Mouse (Mus musculus) hindbrain, embryonic 12.5 days (tissue): ENCODE measurements at regions not wholly inside any gene's neighbourhood (a gene's known extent, or its start where the extent isn't known, plus 50 kb on each side); places are given as distances from the start of the nearest gene placed in this dataset.

ENCODE experiments used
- ATAC-seq: fragments of 200-750 bp; cut with Nextera tagmentation; 2 replicates; pipeline ENCODE4 v1.8.0; 2017; ENCODE audit warnings: moderate TSS enrichment; ENCODE audit not compliant: low FRiP score
- H3K27ac ChIP-seq: fragments of 300-500 bp; sonication (generic); 2 replicates; pipeline ENCODE4 v1.5.1; 2016; ENCODE audit warnings: mild to moderate bottlenecking
- H3K27me3 ChIP-seq: fragments of 300-500 bp; sonication (generic); 2 replicates; pipeline ENCODE4 v1.6.1; 2016; ENCODE audit warnings: mild to moderate bottlenecking
- H3K36me3 ChIP-seq: fragments of 300-500 bp; sonication (generic); 2 replicates; pipeline ENCODE4 v1.6.1; 2016; ENCODE audit warnings: mild to moderate bottlenecking
- H3K4me1 ChIP-seq: fragments of 300-500 bp; sonication (generic); 2 replicates; pipeline ENCODE4 v1.6.1; 2016
- H3K4me2 ChIP-seq: fragments of 300-500 bp; sonication (generic); replicated peaks from 2 replicates; pipeline ENCODE4 v1.6.1; 2016; ENCODE audit warnings: mild to moderate bottlenecking
- H3K4me3 ChIP-seq: fragments of 300-500 bp; sonication (generic); 2 replicates; pipeline ENCODE4 v1.5.1; 2016; ENCODE audit warnings: mild to moderate bottlenecking
- H3K9ac ChIP-seq: fragments of 300-500 bp; sonication (generic); 2 replicates; pipeline ENCODE4 v1.6.1; 2016; ENCODE audit warnings: mild to moderate bottlenecking, moderate library complexity
- H3K9me3 ChIP-seq: fragments of 300-500 bp; sonication (generic); replicated peaks from 2 replicates; pipeline ENCODE4 v1.6.1; 2016; ENCODE audit warnings: mild to moderate bottlenecking
- WGBS: fragments of 180-500 bp; shearing (Covaris S2); methylation state at CpG from one replicate; pipeline ENCODE4 v1.1.7; 2016; 5-methylcytosine and 5-hydroxymethylcytosine counted together

GRCm38 (mm10) chr1:168012069-168012468 lies 323.0 kb downstream of the Lmx1a start:
- 93% methylated on average over 4 of the region's 4 CpGs for WGBS
- H3K9ac ChIP-seq = no peak overlapping the region

DNA sequence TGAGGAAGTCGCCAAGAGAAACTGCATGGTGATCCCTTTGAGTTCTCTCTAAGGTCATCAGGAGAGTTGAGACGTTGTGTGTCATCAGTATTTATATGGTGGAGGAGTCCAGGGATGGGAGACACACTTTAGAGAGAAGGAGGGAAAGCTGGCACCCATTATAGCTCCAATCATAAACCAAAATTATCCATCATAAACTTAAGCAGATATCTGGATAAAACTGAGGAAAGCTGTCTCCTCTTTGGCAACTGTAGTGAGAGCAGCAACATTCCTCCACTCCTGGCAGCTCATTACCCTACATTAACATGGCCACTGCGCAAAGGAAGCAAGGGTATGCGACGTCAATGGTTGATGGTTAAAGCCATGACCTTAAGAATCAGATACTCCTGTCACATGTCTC lies 323.6 kb downstream of the Lmx1a start:
- no peaks in the 10 kb centered on the region for H3K4me1 ChIP-seq
- no peaks in the 10 kb centered on the region for H3K36me3 ChIP-seq
- no peak overlapping the region for H3K27ac ChIP-seq
- 92% methylated on average over 5 of the region's 5 CpGs for WGBS
- no peak for ATAC-seq
- H3K9ac ChIP-seq = no peak overlapping the region
- no peaks in the 10 kb centered on the region for H3K9me3 ChIP-seq
- H3K4me3 ChIP-seq = no peak overlapping the region
- H3K27me3 ChIP-seq = no peaks in the 10 kb centered on the region
- no peak overlapping the region for H3K4me2 ChIP-seq

More at GRCm38 (mm10) chr1:168012069-168012468, 323.0 kb downstream of the Lmx1a start:
- Histone ChIP-seq H3K27ac (no peak overlapping the region), H3K4me2 (no peak overlapping the region), H3K4me1 (no peaks in the 10 kb centered on the region), H3K9me3 (no peaks in the 10 kb centered on the region), H3K36me3 (no peaks in the 10 kb centered on the region), H3K4me3 (no peak overlapping the region), H3K27me3 (no peaks in the 10 kb centered on the region)
- no peak for ATAC-seq

DNA sequence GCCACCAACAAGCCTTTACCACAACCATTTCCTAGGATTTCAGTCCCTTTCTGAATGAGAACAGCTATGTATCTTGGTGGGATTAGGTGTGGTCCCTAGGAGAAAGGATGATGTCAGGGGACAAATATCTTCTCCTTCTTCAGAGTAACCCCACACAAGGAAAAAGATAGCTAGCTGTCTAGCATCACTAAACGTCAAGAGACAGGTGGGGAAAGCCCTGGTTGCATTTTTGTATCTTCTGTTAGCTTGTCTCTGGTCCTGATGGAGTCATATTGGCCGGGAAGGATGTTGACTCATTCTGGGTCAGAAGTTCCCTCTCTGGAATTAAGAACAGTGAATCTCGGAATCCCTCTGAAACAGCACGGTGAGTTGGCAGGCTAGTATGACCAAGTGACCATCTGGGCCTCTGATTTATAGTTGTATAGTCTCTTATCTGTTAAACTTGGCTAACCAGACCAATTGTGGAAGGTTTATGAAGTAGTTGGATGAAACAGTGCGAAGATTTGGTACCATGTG lies 327.4 kb downstream of the Lmx1a start:
- Histone ChIP-seq H3K9me3 (no peaks in the 10 kb centered on the region), H3K9ac (no peak overlapping the region), H3K27ac (no peak overlapping the region), H3K4me3 (no peak overlapping the region), H3K27me3 (no peaks in the 10 kb centered on the region), H3K4me1 (no peaks in the 10 kb centered on the region), H3K4me2 (no peak overlapping the region), H3K36me3 (no peaks in the 10 kb centered on the region)
- no peak for ATAC-seq
- 90% methylated on average over 5 of the region's 5 CpGs for WGBS

GRCm38 (mm10) chr1:168026481-168026880 lies 337.4 kb downstream of the Lmx1a start:
- no peaks in the 10 kb centered on the region for H3K36me3 ChIP-seq
- H3K4me2 ChIP-seq = no peak overlapping the region
- H3K27me3 ChIP-seq = no peaks in the 10 kb centered on the region
- WGBS = 71% methylated on average over 3 of the region's 3 CpGs
- no peak for ATAC-seq
- no peaks in the 10 kb centered on the region for H3K9me3 ChIP-seq
- H3K4me1 ChIP-seq = no peaks in the 10 kb centered on the region
- no peak overlapping the region for H3K9ac ChIP-seq
- no peak overlapping the region for H3K27ac ChIP-seq
- no peak overlapping the region for H3K4me3 ChIP-seq

DNA sequence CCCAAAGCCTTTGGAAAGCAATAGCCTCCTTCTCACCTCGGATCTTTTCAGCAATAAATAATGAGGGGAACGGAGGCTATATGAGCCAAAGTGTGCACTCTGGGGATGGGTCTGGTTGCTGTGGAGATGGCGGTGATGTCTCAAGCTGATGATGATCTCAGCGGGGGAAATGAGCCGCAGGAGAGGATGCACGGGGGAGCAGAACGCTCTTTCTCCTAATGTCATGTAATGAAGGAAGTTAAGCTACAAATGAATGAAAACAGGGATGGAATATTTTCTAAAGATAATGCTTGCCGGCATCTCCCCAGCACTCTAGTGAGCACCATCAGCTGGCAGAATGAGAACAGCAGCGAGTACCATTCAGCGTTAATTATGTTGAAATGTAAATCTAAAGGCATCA lies 355.7 kb downstream of the Lmx1a start:
- Histone ChIP-seq H3K27ac (peak overlapping the region; percentile 66), H3K27me3 (no peaks in the 10 kb centered on the region), H3K36me3 (no peaks in the 10 kb centered on the region), H3K9ac (no peak overlapping the region), H3K4me3 (no peak overlapping the region), H3K4me2 (peak overlapping the region; percentile 30), H3K9me3 (no peaks in the 10 kb centered on the region), H3K4me1 (peaks cover 31% of the 10 kb centered on the region)
- 41% methylated on average over 10 of the region's 10 CpGs for WGBS
- peak; percentile 33 for ATAC-seq

DNA sequence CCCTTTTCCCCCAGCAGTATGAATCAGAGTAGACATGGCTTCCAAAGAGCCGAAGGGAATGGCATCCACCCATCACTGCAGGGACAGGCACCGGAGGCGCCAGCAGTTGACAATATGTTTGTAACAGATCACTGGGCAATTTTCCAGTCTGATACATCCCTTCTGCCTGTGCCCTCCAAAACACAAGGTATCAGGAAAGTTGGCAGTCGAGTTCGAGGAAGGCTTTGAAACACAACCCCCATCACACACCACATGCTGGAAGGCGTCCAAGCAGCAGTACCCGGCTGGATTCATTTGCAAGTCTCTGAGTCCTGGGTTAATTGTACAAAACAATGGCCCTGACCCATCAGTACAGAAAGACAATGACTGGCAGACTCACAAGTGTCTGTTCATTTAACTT lies 357.3 kb downstream of the Lmx1a start:
- peak overlapping the region; percentile 66 for H3K27ac ChIP-seq
- H3K4me1 ChIP-seq = peaks cover 31% of the 10 kb centered on the region
- no peaks in the 10 kb centered on the region for H3K36me3 ChIP-seq
- no peak overlapping the region for H3K4me3 ChIP-seq
- WGBS = 49% methylated on average over 7 of the region's 7 CpGs
- H3K27me3 ChIP-seq = no peaks in the 10 kb centered on the region
- no peaks in the 10 kb centered on the region for H3K9me3 ChIP-seq
- peak; percentile 90 for ATAC-seq
- H3K9ac ChIP-seq = no peak overlapping the region
- H3K4me2 ChIP-seq = no peak overlapping the region

GRCm38 (mm10) chr1:168046749-168047148 lies 357.7 kb downstream of the Lmx1a start:
- peak; percentile 52 for ATAC-seq
- H3K27me3 ChIP-seq = no peaks in the 10 kb centered on the region
- no peak overlapping the region for H3K4me3 ChIP-seq
- no peaks in the 10 kb centered on the region for H3K36me3 ChIP-seq
- 52% methylated on average over 1 of the region's 1 CpGs for WGBS
- no peak overlapping the region for H3K9ac ChIP-seq
- H3K9me3 ChIP-seq = no peaks in the 10 kb centered on the region
- H3K4me1 ChIP-seq = peaks cover 31% of the 10 kb centered on the region
- peak overlapping the region; percentile 66 for H3K27ac ChIP-seq
- no peak overlapping the region for H3K4me2 ChIP-seq

GRCm38 (mm10) chr1:168049965-168050364 lies 360.9 kb downstream of the Lmx1a start:
- Histone ChIP-seq H3K4me2 (no peak overlapping the region), H3K9me3 (no peaks in the 10 kb centered on the region), H3K9ac (no peak overlapping the region), H3K4me1 (peaks cover 24% of the 10 kb centered on the region), H3K4me3 (no peak overlapping the region), H3K36me3 (no peaks in the 10 kb centered on the region), H3K27ac (no peak overlapping the region), H3K27me3 (no peaks in the 10 kb centered on the region)
- 91% methylated on average over 3 of the region's 3 CpGs for WGBS
- no peak for ATAC-seq

DNA sequence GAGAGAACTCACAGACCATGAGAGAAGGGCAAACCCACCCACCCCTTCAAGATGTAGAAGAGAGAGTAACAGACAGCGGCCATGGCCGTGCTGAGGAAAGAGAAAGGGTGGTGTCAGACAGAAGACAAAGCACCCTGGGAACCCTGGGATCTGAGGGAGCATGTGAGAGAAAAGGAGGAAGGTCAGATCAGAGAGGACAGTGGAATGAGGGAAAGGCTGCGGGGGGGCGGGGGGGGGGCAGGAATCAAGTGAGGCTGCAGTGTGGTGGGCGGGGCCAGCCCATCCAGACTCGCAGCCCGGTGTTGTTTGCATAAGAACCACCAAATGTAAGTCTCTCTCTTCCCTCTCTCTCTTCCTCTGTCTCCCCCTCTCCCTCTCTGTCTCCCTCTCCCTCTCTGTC lies 367.4 kb downstream of the Lmx1a start:
- H3K4me2 ChIP-seq = peak overlapping the region; percentile 29
- peak; percentile 67; the same call in 1 of the 2 replicates for ATAC-seq
- no peaks in the 10 kb centered on the region for H3K36me3 ChIP-seq

GRCm38 (mm10) chr1:168057479-168057878 lies 368.4 kb downstream of the Lmx1a start:
- 72% methylated on average over 9 of the region's 9 CpGs for WGBS
- no peak for ATAC-seq
- Histone ChIP-seq H3K4me1 (peaks cover 8% of the 10 kb centered on the region), H3K27ac (no peak overlapping the region), H3K9me3 (no peaks in the 10 kb centered on the region), H3K9ac (no peak overlapping the region), H3K36me3 (no peaks in the 10 kb centered on the region), H3K4me2 (no peak overlapping the region), H3K27me3 (no peaks in the 10 kb centered on the region), H3K4me3 (no peak overlapping the region)

More for the DNA sequence above, 367.4 kb downstream of the Lmx1a start:
- H3K27ac ChIP-seq = no peak overlapping the region
- H3K27me3 ChIP-seq = no peaks in the 10 kb centered on the region
- no peaks in the 10 kb centered on the region for H3K9me3 ChIP-seq
- H3K9ac ChIP-seq = no peak overlapping the region
- H3K4me3 ChIP-seq = no peak overlapping the region
- peaks cover 8% of the 10 kb centered on the region for H3K4me1 ChIP-seq
- 3% methylated on average over 5 of the region's 7 CpGs for WGBS

DNA sequence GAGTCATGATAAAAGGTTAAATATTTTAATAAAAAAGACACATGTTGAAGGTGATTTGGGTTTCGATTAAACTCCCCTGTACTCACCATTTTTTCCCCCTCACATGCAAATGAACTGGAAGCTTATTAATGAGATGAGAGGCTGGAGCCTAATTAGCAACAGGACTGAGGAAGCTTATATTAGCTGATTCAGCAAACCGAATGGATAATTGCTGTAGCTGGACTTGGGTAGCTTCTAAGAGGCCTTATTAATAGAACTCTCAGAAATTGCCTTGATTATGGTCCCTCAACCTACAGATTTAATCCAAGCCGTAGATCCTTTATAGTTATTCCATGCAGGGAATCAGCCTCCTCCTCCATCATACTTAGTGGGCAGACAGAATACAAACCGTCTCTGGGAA lies 369.7 kb downstream of the Lmx1a start:
- H3K9me3 ChIP-seq = no peaks in the 10 kb centered on the region

DNA sequence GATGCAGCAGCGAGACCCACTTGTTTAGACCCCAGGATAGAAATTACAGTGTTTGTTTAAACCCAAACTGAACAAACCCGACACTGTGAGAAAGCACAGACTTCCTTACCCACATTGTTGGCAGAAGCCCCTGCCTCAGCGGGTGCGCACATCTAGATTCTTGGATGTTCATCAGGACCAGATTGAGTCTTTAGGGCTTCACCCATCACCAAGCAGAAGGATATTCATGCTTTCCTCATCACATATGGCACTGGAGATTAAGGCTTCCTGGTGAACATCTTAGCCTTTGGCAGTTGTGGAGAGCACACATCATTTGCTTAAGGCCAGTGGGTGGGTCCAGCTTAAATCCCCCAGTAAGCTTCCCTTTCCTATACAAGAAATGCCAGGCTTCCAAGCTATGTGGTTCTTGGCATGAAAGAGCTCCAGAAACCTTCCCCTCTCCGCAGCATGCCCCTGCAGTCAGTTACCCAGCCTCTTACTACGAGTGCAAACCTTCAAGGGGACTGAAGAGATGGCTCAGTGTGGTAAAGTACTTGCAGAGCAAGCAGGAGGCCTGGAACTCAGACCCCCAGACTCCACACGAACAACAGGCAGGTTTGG lies 367.9 kb downstream of the Pbx1 start:
- H3K4me3 ChIP-seq = no peak overlapping the region
- H3K4me2 ChIP-seq = no peak overlapping the region
- no peaks in the 10 kb centered on the region for H3K4me1 ChIP-seq
- no peaks in the 10 kb centered on the region for H3K36me3 ChIP-seq
- no peaks in the 10 kb centered on the region for H3K9me3 ChIP-seq
- no peak overlapping the region for H3K9ac ChIP-seq
- H3K27me3 ChIP-seq = no peaks in the 10 kb centered on the region
- ATAC-seq = no peak
- 76% methylated on average over 7 of the region's 7 CpGs for WGBS
- H3K27ac ChIP-seq = no peak overlapping the region

More for the DNA sequence above, 369.7 kb downstream of the Lmx1a start:
- no peaks in the 10 kb centered on the region for H3K27me3 ChIP-seq
- ATAC-seq = no peak
- no peak overlapping the region for H3K4me3 ChIP-seq
- no peaks in the 10 kb centered on the region for H3K36me3 ChIP-seq
- no peak overlapping the region for H3K9ac ChIP-seq
- no peak overlapping the region for H3K27ac ChIP-seq
- no peak overlapping the region for H3K4me2 ChIP-seq
- peaks cover 8% of the 10 kb centered on the region for H3K4me1 ChIP-seq
- WGBS = 78% methylated on average over 4 of the region's 4 CpGs

GRCm38 (mm10) chr1:168065598-168066041 lies 366.4 kb downstream of the Pbx1 start:
- H3K27me3 ChIP-seq = no peaks in the 10 kb centered on the region
- H3K9ac ChIP-seq = no peak overlapping the region
- no peaks in the 10 kb centered on the region for H3K9me3 ChIP-seq
- H3K4me2 ChIP-seq = no peak overlapping the region
- no peak overlapping the region for H3K27ac ChIP-seq
- H3K4me1 ChIP-seq = no peaks in the 10 kb centered on the region
- no peak overlapping the region for H3K4me3 ChIP-seq
- ATAC-seq = no peak
- no peaks in the 10 kb centered on the region for H3K36me3 ChIP-seq
- 43% methylated on average over 6 of the region's 6 CpGs for WGBS
